Mouse (Mus musculus) lung, embryonic 14.5 days (tissue): ENCODE results near the gene Ltv1. TPM values are rescaled to one million over a fixed set of nuclear protein-coding genes. Genes with fewer than 3 reads are reported as not detected.

ENCODE experiments used
- ATAC-seq: fragments of 200-750 bp; cut with Nextera tagmentation; 2 replicates; pipeline ENCODE4 v1.8.0; 2017; ENCODE audit warnings: mild to moderate bottlenecking, moderate TSS enrichment, moderate library complexity; ENCODE audit not compliant: insufficient read depth
- DNase-seq: peaks from one replicate; pipeline ENCODE4 v3.0.0-alpha.2; 2015
- H3K27ac ChIP-seq: fragments of 300-500 bp; sonication (generic); 2 replicates; pipeline ENCODE4 v1.5.1; 2014; ENCODE audit warnings: low read depth, mild to moderate bottlenecking, moderate library complexity
- H3K27me3 ChIP-seq: fragments of 300-500 bp; sonication (generic); 2 replicates; pipeline ENCODE4 v1.6.1; 2014; ENCODE audit warnings: low read length, control low read depth; ENCODE audit not compliant: insufficient read depth
- H3K36me3 ChIP-seq: fragments of 300-500 bp; sonication (generic); 2 replicates; pipeline ENCODE4 v1.6.1; 2014; ENCODE audit warnings: control low read depth; ENCODE audit not compliant: insufficient read depth
- H3K4me1 ChIP-seq: fragments of 300-500 bp; sonication (generic); 2 replicates; pipeline ENCODE4 v1.6.1; 2014; ENCODE audit warnings: antibody characterized with exemption, control low read depth; ENCODE audit not compliant: insufficient read depth
- H3K4me2 ChIP-seq: fragments of 300-500 bp; sonication (generic); 2 replicates; pipeline ENCODE4 v1.6.1; 2014; ENCODE audit warnings: mild to moderate bottlenecking
- H3K4me3 ChIP-seq: fragments of 300-500 bp; sonication (generic); 2 replicates; pipeline ENCODE4 v1.5.1; 2014; ENCODE audit warnings: low read depth, low read length
- H3K9ac ChIP-seq: fragments of 300-500 bp; sonication (generic); 2 replicates; pipeline ENCODE4 v1.6.1; 2014
- H3K9me3 ChIP-seq: fragments of 300-500 bp; sonication (generic); 2 replicates; pipeline ENCODE4 v1.6.1; 2016; ENCODE audit warnings: low read depth, low read length, control low read depth
- CTCF ChIP-seq: IDR thresholded peaks from 2 replicates; pipeline ENCODE4 v1.5.1; 2016; ENCODE audit warnings: antibody characterized with exemption, low read depth
- WGBS: fragments of 180-500 bp; shearing (Covaris S2); extraction: QIAGEN DNeasy Blood & Tissue Kit; methylation state at CpG from one replicate; pipeline ENCODE4 v1.1.7; 2014; 5-methylcytosine and 5-hydroxymethylcytosine counted together
- polyA plus RNA-seq: library from polyadenylated mRNA; unstranded; fragments of >200 nt; fragmentation: Nextera tagmentation; extraction: Ambion mirVana; gene quantifications from 2 replicates; pipeline ENCODE4 v1.2.1, GENCODE M21; 2014

Ltv1 gene
- polyA plus RNA-seq, 1 experiment from 2014 or later = 83.8 TPM

DNA sequence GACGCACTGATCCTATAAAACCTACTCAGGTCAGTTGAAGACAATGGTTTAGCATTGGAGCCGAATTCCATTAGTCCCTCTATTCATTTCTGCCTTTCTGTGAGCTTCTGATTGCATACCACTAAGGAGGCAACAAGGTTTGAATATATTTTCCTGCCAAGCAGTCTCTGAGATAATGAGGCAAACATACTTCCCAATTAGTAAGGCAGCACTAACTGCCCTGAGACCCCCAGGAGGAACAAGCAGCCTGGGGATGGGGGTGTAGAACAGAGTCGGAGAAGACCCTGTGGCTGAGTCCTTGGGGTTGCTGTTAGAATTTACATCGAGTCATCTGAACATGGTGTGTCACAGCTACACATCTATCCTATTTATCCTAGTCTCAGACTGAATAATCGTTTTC lies 37.6 kb downstream of the Ltv1 start:
- Histone ChIP-seq H3K4me1 (no peaks in the 10 kb centered on the region), H3K9ac (no peak overlapping the region), H3K9me3 (no peaks in the 10 kb centered on the region; the same call in 1 of the 2 replicates), H3K4me2 (no peak overlapping the region), H3K36me3 (no peaks in the 10 kb centered on the region), H3K4me3 (no peak overlapping the region), H3K27ac (no peak overlapping the region), H3K27me3 (no peaks in the 10 kb centered on the region)
- no peak for ATAC-seq
- no peak for TF ChIP-seq CTCF
- no peak for DNase-seq
- WGBS = 87% methylated on average over 5 of the region's 5 CpGs

GRCm38 (mm10) chr10:13152811-13153364 lies 40.1 kb downstream of the Ltv1 start:
- H3K9ac ChIP-seq = no peak overlapping the region
- H3K36me3 ChIP-seq = no peaks in the 10 kb centered on the region
- ATAC-seq = no peak
- no peaks in the 10 kb centered on the region for H3K4me1 ChIP-seq
- H3K4me2 ChIP-seq = no peak overlapping the region
- DNase-seq = no peak
- WGBS = 89% methylated on average over 4 of the region's 4 CpGs
- no peak overlapping the region for H3K4me3 ChIP-seq
- no peaks in the 10 kb centered on the region; the same call in 1 of the 2 replicates for H3K9me3 ChIP-seq
- no peak overlapping the region for H3K27ac ChIP-seq
- H3K27me3 ChIP-seq = no peaks in the 10 kb centered on the region
- TF ChIP-seq CTCF = no peak

DNA sequence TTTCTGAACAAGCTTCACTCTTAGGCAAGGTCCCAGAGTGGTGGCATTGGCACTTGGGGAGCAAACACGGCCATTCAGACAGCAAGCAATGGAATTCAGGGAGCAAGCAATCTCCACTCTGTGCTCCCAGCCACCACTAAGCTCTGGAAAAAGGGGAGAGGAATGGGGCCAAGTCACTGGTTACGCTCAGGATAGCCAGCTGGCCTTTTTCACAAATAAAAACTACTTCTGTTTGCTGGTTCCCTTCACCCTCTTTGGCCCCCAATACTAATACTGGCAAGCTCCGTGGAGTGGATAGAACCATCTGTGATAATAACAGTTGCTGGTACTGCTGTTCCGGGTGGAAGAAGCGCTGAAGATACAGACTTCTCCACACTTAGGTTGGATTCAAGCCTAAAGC lies 41.6 kb downstream of the Ltv1 start:
- Histone ChIP-seq H3K9me3 (no peaks in the 10 kb centered on the region), H3K27ac (no peak overlapping the region), H3K4me3 (no peak overlapping the region), H3K36me3 (no peaks in the 10 kb centered on the region), H3K9ac (no peak overlapping the region), H3K4me2 (no peak overlapping the region), H3K27me3 (no peaks in the 10 kb centered on the region), H3K4me1 (no peaks in the 10 kb centered on the region)
- WGBS = 61% methylated on average over 5 of the region's 5 CpGs
- DNase-seq (peak; percentile 65), ATAC-seq (peak; percentile 38; the same call in 1 of the 2 replicates)
- no peak for TF ChIP-seq CTCF

GRCm38 (mm10) chr10:13150435-13150834 lies 42.5 kb downstream of the Ltv1 start:
- no peaks in the 10 kb centered on the region for H3K36me3 ChIP-seq
- H3K9me3 ChIP-seq = no peaks in the 10 kb centered on the region
- H3K9ac ChIP-seq = no peak overlapping the region
- DNase-seq (no peak), ATAC-seq (no peak)
- no peak overlapping the region for H3K4me2 ChIP-seq
- H3K27me3 ChIP-seq = no peaks in the 10 kb centered on the region
- no peak overlapping the region for H3K4me3 ChIP-seq
- H3K4me1 ChIP-seq = no peaks in the 10 kb centered on the region
- no peak overlapping the region for H3K27ac ChIP-seq
- TF ChIP-seq CTCF = no peak
- 70% methylated on average over 3 of the region's 3 CpGs for WGBS

DNA sequence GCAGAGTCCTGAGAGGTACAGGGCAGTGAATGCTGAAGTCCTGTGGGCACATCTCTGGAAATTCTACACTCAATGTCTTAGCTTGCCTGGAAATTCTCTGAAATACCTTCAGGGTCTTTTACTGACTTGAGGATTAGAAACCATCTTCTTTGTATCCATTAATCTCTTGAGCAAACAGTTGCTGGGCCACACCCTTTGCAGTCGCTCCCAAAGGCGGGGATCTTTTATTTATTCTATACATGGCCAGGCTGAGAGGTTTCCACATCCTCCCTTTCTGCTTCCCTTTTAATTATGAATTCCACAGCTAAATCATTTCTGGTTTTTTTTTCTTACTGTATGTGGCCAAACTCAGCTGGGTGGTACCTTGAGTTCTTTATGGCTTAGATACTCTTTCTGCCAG lies 52.5 kb downstream of the Ltv1 start:
- no peak for TF ChIP-seq CTCF
- Histone ChIP-seq H3K9me3 (no peaks in the 10 kb centered on the region), H3K9ac (no peak overlapping the region), H3K4me3 (no peak overlapping the region), H3K27ac (no peak overlapping the region), H3K4me1 (no peaks in the 10 kb centered on the region), H3K36me3 (no peaks in the 10 kb centered on the region), H3K4me2 (no peak overlapping the region), H3K27me3 (no peaks in the 10 kb centered on the region)
- ATAC-seq (no peak), DNase-seq (no peak)
- WGBS = 51% methylated on average over 2 of the region's 2 CpGs

DNA sequence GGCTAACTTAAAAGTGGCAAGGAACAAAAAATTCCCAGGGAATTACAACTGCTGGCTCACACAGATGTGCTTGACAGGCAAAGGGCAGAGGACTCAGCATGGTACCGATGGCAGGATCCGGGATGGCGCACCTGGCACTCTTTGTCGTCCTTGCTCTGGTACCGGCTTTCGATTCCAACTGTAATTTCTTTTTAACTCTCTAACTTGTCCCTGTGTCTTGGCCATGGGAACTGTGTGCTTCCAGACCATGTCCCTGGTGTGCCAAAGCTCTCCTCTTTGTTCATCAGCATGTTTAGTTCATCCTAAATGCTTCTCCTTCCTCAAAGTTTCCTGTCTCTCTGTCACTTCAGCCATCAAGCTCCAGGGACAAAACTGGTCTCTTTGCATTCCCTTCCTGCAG lies 55.1 kb downstream of the Ltv1 start:
- TF ChIP-seq CTCF = no peak
- no peak for DNase-seq
- Histone ChIP-seq H3K27me3 (no peaks in the 10 kb centered on the region), H3K4me2 (no peak overlapping the region), H3K9ac (no peak overlapping the region), H3K36me3 (no peaks in the 10 kb centered on the region), H3K9me3 (no peaks in the 10 kb centered on the region), H3K27ac (no peak overlapping the region), H3K4me3 (no peak overlapping the region), H3K4me1 (no peaks in the 10 kb centered on the region)
- WGBS = 90% methylated on average over 6 of the region's 6 CpGs
- ATAC-seq = no peak

DNA sequence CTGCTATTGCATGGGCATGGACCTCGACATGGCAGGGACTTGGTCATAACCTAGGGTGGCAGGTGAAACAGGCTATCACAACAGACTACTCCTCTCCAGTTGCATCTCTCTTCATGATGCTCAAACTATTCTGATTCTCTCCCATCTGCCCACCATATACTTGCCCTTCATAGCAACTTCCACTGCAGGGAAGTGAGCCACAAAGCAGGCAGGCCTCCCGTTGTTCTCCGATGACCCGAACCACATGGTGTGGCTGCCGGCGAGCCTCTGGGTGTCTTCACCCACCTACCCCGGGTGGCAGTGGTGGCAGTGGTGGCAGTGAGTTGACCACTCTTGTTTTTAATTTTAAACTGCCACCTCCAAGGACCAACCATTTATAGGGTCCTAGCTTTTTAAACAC lies 57.2 kb downstream of the Ltv1 start:
- Histone ChIP-seq H3K4me3 (no peak overlapping the region), H3K27me3 (no peaks in the 10 kb centered on the region), H3K4me1 (no peaks in the 10 kb centered on the region), H3K9ac (no peak overlapping the region), H3K9me3 (no peaks in the 10 kb centered on the region), H3K4me2 (no peak overlapping the region), H3K36me3 (no peaks in the 10 kb centered on the region), H3K27ac (no peak overlapping the region)
- 91% methylated on average over 7 of the region's 7 CpGs for WGBS
- ATAC-seq = no peak
- no peak for DNase-seq
- no peak for TF ChIP-seq CTCF

GRCm38 (mm10) chr10:13135276-13135675 lies 57.7 kb downstream of the Ltv1 start:
- ATAC-seq (no peak), DNase-seq (no peak)
- Histone ChIP-seq H3K9me3 (no peaks in the 10 kb centered on the region), H3K36me3 (no peaks in the 10 kb centered on the region), H3K4me2 (no peak overlapping the region), H3K27me3 (no peaks in the 10 kb centered on the region), H3K4me3 (no peak overlapping the region), H3K4me1 (no peaks in the 10 kb centered on the region), H3K27ac (no peak overlapping the region), H3K9ac (no peak overlapping the region)
- 90% methylated on average over 7 of the region's 7 CpGs for WGBS
- TF ChIP-seq CTCF = no peak
